Mouse (Mus musculus): Measurements from ENCODE around the gene Larp7.

Larp7 gene

GRCm38 (mm10) chr3:127552973-127553719, at the start of gene Larp7, which contains the start of gene Zgrf1:
Larp7 (minus strand) TSS chr3:127553349.
Zgrf1 (plus strand) TSS chr3:127553489.
- DNase-seq (ENCODE audit: low spot score in 2 of 2), result peak; percentile 94 to 98

- no peak for DNase-seq (ENCODE audit: low spot score in 2 of 2)
These were observed 44.0 kb upstream of the Larp7 start for GRCm38 (mm10) chr3:127597136-127597535.

- DNase-seq (ENCODE audit: low spot score in 2 of 2), result peak in 1 of 2 experiments; percentile 14
These were observed 19.4 kb upstream of the Larp7 start for GRCm38 (mm10) chr3:127572557-127572956.

GRCm38 (mm10) chr3:127565129-127565528, 12.0 kb upstream of the Larp7 start:
- DNase-seq (ENCODE audit: low spot score in 2 of 2), result no peak

- no peak for DNase-seq (ENCODE audit: low spot score in 2 of 2)
These were observed 9.8 kb upstream of the Larp7 start for GRCm38 (mm10) chr3:127562974-127563373.

- no peak for DNase-seq (ENCODE audit: low spot score in 2 of 2)
These were observed 5.1 kb upstream of the Larp7 start for GRCm38 (mm10) chr3:127558201-127558600.

GRCm38 (mm10) chr3:127554723-127555122, 1.6 kb upstream of the Larp7 start:
- DNase-seq (ENCODE audit: low spot score in 2 of 2), result no peak

- DNase-seq (ENCODE audit: low spot score in 2 of 2), result no peak
These were observed 533 bp upstream of the Larp7 start for GRCm38 (mm10) chr3:127553720-127554043.

GRCm38 (mm10) chr3:127552434-127552972, 646 bp downstream of the Larp7 start:
- no peak for DNase-seq (ENCODE audit: low spot score in 2 of 2)

GRCm38 (mm10) chr3:127547882-127548281, 5.3 kb downstream of the Larp7 start:
- DNase-seq (ENCODE audit: low spot score in 2 of 2), result peak in 1 of 2 experiments; percentile 6

- DNase-seq (ENCODE audit: low spot score in 2 of 2), result no peak
These were observed 8.5 kb downstream of the Larp7 start for GRCm38 (mm10) chr3:127544610-127545121.

- no peak for DNase-seq (ENCODE audit: low spot score in 2 of 2)
These were observed 9.2 kb downstream of the Larp7 start for GRCm38 (mm10) chr3:127543976-127544375.

- no peak for DNase-seq (ENCODE audit: low spot score in 2 of 2)
These were observed 14.0 kb downstream of the Larp7 start for GRCm38 (mm10) chr3:127539193-127539592.

GRCm38 (mm10) chr3:127530293-127530692, 22.9 kb downstream of the Larp7 start:
- no peak for DNase-seq (ENCODE audit: low spot score in 2 of 2)

- DNase-seq (ENCODE audit: low spot score in 2 of 2), result no peak
These were observed 23.3 kb downstream of the Larp7 start for GRCm38 (mm10) chr3:127529824-127530223.

GRCm38 (mm10) chr3:127529210-127529609, 23.9 kb downstream of the Larp7 start:
- no peak for DNase-seq (ENCODE audit: low spot score in 2 of 2)

GRCm38 (mm10) chr3:127527465-127528034, 25.6 kb downstream of the Larp7 start:
- no peak for DNase-seq (ENCODE audit: low spot score in 2 of 2)

- DNase-seq (ENCODE audit: low spot score in 2 of 2), result no peak
These were observed 27.8 kb downstream of the Larp7 start for GRCm38 (mm10) chr3:127525188-127525819.

GRCm38 (mm10) chr3:127521156-127521555, 32.0 kb downstream of the Larp7 start:
- DNase-seq (ENCODE audit: low spot score in 2 of 2), result no peak

- no peak for DNase-seq (ENCODE audit: low spot score in 2 of 2)
These were observed 32.8 kb downstream of the Larp7 start for GRCm38 (mm10) chr3:127520300-127520699.

- DNase-seq (ENCODE audit: low spot score in 2 of 2), result no peak
These were observed 37.9 kb downstream of the Larp7 start for GRCm38 (mm10) chr3:127515251-127515650.

- no peak for DNase-seq (ENCODE audit: low spot score in 2 of 2)
These were observed 39.5 kb downstream of the Larp7 start for GRCm38 (mm10) chr3:127513699-127514098.
